Mouse (Mus musculus) stomach, embryonic 14.5 days (tissue): ENCODE measurements at regions not wholly inside any gene's neighbourhood (a gene's known extent, or its start where the extent isn't known, plus 50 kb on each side); places are given as distances from the start of the nearest gene placed in this dataset.

Source experiments
- ATAC-seq: fragments of 200-750 bp; cut with Nextera tagmentation; 2 replicates; pipeline ENCODE4 v1.8.0; 2017; ENCODE audit warnings: low read depth, moderate TSS enrichment; ENCODE audit not compliant: insufficient number of reproducible peaks, insufficient read depth, low FRiP score
- H3K27ac ChIP-seq: fragments of 300-500 bp; sonication (generic); 2 replicates; pipeline ENCODE4 v1.5.1; 2014; ENCODE audit warnings: mild to moderate bottlenecking, low read length, moderate library complexity, mixed read lengths
- H3K27me3 ChIP-seq: fragments of 300-500 bp; sonication (generic); 2 replicates; pipeline ENCODE4 v1.6.1; 2014; ENCODE audit warnings: low read length, control low read depth, mixed read lengths; ENCODE audit not compliant: control insufficient read depth, insufficient read depth
- H3K36me3 ChIP-seq: fragments of 300-500 bp; sonication (generic); 2 replicates; pipeline ENCODE4 v1.6.1; 2014; ENCODE audit warnings: mild to moderate bottlenecking, control low read depth, low read length, moderate library complexity, mixed read lengths; ENCODE audit not compliant: control insufficient read depth, insufficient read depth
- H3K4me1 ChIP-seq: fragments of 300-500 bp; sonication (generic); 2 replicates; pipeline ENCODE4 v1.6.1; 2014; ENCODE audit warnings: low read length, control low read depth, mixed read lengths; ENCODE audit not compliant: control insufficient read depth, insufficient read depth
- H3K4me2 ChIP-seq: fragments of 300-500 bp; sonication (generic); replicated peaks from 2 replicates; pipeline ENCODE4 v1.6.1; 2014; ENCODE audit warnings: low read depth, low read length, control low read depth
- H3K4me3 ChIP-seq: fragments of 300-500 bp; sonication (generic); 2 replicates; pipeline ENCODE4 v1.5.1; 2014; ENCODE audit warnings: low read depth, low read length, control low read depth
- H3K9ac ChIP-seq: fragments of 300-500 bp; sonication (generic); replicated peaks from 2 replicates; pipeline ENCODE4 v1.6.1; 2014; ENCODE audit warnings: low read depth, mild to moderate bottlenecking, control low read depth, low read length, moderate library complexity, mixed read lengths
- H3K9me3 ChIP-seq: fragments of 300-500 bp; sonication (generic); 2 replicates; pipeline ENCODE4 v1.6.1; 2016; ENCODE audit warnings: low read depth, low read length, control low read depth; ENCODE audit not compliant: control insufficient read depth
- WGBS: fragments of 180-500 bp; shearing (Covaris S2); extraction: QIAGEN DNeasy Blood & Tissue Kit; methylation state at CpG from one replicate; pipeline ENCODE4 v1.1.7; 2014; 5-methylcytosine and 5-hydroxymethylcytosine counted together

DNA sequence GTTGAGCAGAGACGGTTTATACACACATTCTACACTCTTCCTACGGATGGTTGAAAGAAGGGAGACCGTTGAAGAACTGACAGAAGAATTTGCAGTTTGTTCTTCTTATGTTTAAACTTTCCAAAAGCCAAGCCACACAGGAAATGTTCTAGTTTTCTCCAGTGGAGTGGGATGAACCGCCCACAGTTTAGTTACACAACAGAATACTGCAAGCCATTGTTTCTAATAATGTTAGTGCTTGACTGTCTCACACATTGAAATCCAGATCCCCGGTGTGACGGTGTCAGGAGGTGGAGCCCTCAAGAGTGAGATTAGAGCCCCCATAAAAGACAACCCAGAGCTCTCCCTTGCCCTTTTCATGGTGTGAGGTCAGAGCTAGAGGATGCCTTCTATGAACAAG is 146.8 kb downstream of the Vrk1 start:
- 74% methylated on average over 6 of the region's 6 CpGs for WGBS

DNA sequence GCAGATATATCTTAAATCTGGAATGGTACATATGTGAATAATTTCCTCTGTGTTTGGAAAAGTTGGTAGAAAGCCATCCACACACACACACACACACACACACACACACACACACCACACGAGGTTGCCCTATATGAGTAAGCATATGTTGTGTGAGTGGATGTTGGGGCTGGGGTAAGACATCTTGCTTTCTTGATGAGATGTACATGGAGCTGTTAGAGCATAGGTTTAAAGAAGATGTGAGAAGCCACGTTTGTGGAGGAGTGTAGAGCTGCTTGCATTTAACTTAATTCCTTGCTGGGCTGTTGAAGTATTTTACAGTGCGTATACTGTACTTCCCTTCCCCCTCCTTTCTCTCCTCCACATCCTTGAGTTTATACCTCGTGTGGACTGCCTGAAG is 147.8 kb downstream of the Vrk1 start:
- no peaks in the 10 kb centered on the region for H3K36me3 ChIP-seq
- no peak overlapping the region for H3K4me2 ChIP-seq
- H3K27me3 ChIP-seq = no peaks in the 10 kb centered on the region
- H3K9me3 ChIP-seq = no peaks in the 10 kb centered on the region
- H3K4me3 ChIP-seq = no peak overlapping the region
- ATAC-seq = no peak
- 45% methylated on average over 4 of the region's 4 CpGs for WGBS
- no peak overlapping the region for H3K9ac ChIP-seq
- no peaks in the 10 kb centered on the region for H3K4me1 ChIP-seq
- no peak overlapping the region for H3K27ac ChIP-seq

More for the DNA sequence above, 146.8 kb downstream of the Vrk1 start:
- Histone ChIP-seq H3K9me3 (no peaks in the 10 kb centered on the region), H3K27ac (no peak overlapping the region), H3K4me1 (no peaks in the 10 kb centered on the region), H3K36me3 (no peaks in the 10 kb centered on the region), H3K4me3 (no peak overlapping the region), H3K27me3 (no peaks in the 10 kb centered on the region), H3K9ac (no peak overlapping the region), H3K4me2 (no peak overlapping the region)
- ATAC-seq = no peak

DNA sequence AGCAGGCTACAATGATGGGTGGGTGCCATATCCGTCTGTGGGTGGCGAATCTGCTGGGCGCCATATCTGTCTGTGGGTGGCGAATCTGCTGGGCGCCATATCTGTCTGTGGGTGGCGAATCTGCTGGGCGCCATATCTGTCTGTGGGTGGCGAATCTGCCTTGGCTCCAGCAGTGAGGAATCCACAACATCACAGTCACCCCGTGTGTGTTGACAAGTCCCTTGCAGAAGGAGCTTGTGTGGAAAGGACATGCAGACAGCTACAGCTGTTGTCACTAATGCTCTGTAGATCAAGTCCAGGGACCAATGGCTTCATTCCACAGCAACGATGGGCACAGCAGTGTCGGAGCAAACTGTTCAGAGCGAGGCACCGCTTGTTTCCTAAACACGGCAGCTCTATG is 148.6 kb downstream of the Vrk1 start:
- no peak overlapping the region for H3K4me2 ChIP-seq
- no peak overlapping the region for H3K27ac ChIP-seq
- no peaks in the 10 kb centered on the region for H3K36me3 ChIP-seq
- no peaks in the 10 kb centered on the region for H3K9me3 ChIP-seq
- ATAC-seq = no peak
- H3K4me3 ChIP-seq = no peak overlapping the region
- no peaks in the 10 kb centered on the region for H3K27me3 ChIP-seq
- WGBS = 93% methylated on average over 14 of the region's 14 CpGs
- no peaks in the 10 kb centered on the region for H3K4me1 ChIP-seq
- no peak overlapping the region for H3K9ac ChIP-seq

DNA sequence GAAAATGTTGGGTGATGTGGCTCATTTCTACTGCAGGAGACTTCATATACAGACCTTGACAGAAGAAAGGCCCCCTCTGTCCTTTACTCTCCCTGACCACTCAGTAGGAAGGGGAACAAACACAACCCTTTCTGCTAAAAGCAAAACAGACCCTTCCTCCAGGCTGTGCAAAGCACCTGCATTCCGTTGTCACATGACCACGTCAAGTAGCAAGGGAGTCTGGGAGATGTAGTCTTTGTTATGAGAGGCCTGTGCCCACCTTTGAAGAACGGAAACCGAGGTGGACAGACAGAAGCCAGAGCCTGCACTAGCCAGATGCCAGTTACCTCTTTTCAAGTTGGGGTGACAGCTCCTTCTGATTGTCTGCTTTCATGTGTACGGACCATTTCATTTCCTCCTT is 161.3 kb downstream of the Vrk1 start:
- no peak overlapping the region for H3K27ac ChIP-seq
- WGBS = 56% methylated on average over 5 of the region's 5 CpGs
- H3K9me3 ChIP-seq = no peaks in the 10 kb centered on the region
- H3K36me3 ChIP-seq = no peaks in the 10 kb centered on the region
- H3K4me1 ChIP-seq = peaks cover 4% of the 10 kb centered on the region; the same call in 1 of the 2 replicates
- H3K4me3 ChIP-seq = no peak overlapping the region
- no peak for ATAC-seq
- H3K27me3 ChIP-seq = no peaks in the 10 kb centered on the region
- no peak overlapping the region for H3K4me2 ChIP-seq
- H3K9ac ChIP-seq = no peak overlapping the region

DNA sequence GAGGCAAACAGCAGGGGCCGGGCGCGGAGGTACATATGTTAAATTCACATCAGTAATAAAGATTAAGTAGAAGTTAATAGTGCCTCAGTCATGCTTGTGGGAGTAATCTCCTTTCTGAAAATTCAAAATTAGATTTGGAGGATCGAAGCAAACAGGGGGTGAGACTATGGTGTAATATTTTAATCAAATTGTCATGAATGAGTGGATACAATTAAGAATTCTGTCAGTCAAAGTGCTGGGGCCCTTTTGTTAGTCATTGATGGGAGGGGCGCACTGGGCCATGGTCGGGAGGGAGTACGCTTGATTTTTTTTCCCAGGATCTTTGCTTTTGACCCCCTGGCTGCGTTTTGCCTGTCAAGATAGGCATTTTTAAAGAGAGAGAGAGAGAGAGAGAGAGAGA is 163.2 kb downstream of the Vrk1 start:
- 34% methylated on average over 8 of the region's 8 CpGs for WGBS

DNA sequence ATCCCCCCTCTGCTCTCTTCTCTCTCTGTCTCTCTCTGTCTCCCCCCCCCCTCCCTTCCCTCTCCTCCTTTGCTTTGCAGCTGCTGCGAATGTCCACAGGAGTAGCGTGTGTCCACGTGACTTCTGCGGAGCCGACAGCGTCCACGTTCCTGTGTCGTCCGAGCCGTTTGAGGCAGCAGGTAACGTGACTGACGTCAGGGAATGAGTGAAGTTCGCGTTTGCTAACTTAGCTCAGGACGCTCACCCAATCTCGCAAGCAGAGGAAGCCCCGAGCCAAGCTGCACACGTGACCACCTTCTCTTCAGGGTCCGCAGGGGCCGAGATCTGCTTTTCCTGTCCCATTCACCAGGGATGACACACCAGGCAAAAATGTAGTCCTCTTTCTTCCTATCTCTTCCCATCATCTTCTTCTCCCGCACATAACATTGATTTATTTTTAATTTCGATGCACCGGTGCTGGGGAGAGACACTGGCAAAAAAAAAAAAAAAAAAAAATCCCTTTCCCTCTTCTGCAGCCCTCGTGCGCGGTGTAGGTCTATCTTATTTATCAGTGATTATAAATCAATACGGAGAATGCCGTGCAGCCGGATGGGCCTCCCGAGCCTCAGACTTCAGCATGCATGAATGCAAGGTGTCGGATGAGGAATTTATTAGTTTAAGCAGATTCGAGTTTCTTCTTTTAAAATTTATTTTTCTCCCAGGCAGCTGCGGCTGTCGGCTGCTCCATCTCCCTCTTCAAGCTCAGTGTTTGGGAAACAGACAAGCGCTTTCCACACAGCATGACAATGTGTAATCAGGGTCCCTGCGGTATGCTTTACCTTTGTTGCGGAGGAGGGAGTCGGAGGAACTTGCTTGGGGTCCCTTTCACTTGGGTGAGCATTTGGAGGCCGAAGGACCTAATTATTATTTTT is 164.3 kb downstream of the Vrk1 start:
- H3K27me3 ChIP-seq = no peaks in the 10 kb centered on the region
- H3K9me3 ChIP-seq = no peaks in the 10 kb centered on the region
- no peak overlapping the region for H3K9ac ChIP-seq
- no peak overlapping the region for H3K27ac ChIP-seq
- peak overlapping the region; percentile 30 for H3K4me3 ChIP-seq
- no peaks in the 10 kb centered on the region for H3K36me3 ChIP-seq
- 0 out of 2 replicates have a peak, but pooled peaks have one; percentile 30 for ATAC-seq
- peak overlapping the region; percentile 66 for H3K4me2 ChIP-seq
- WGBS = under 1% methylated on average over 39 of the region's 39 CpGs
- H3K4me1 ChIP-seq = peaks cover 4% of the 10 kb centered on the region; the same call in 1 of the 2 replicates

More for the DNA sequence above, 163.2 kb downstream of the Vrk1 start:
- Histone ChIP-seq H3K27me3 (no peaks in the 10 kb centered on the region), H3K9ac (no peak overlapping the region), H3K27ac (no peak overlapping the region), H3K4me1 (peaks cover 4% of the 10 kb centered on the region; the same call in 1 of the 2 replicates), H3K9me3 (no peaks in the 10 kb centered on the region), H3K36me3 (no peaks in the 10 kb centered on the region), H3K4me3 (no peak overlapping the region), H3K4me2 (no peak overlapping the region)
- no peak for ATAC-seq

DNA sequence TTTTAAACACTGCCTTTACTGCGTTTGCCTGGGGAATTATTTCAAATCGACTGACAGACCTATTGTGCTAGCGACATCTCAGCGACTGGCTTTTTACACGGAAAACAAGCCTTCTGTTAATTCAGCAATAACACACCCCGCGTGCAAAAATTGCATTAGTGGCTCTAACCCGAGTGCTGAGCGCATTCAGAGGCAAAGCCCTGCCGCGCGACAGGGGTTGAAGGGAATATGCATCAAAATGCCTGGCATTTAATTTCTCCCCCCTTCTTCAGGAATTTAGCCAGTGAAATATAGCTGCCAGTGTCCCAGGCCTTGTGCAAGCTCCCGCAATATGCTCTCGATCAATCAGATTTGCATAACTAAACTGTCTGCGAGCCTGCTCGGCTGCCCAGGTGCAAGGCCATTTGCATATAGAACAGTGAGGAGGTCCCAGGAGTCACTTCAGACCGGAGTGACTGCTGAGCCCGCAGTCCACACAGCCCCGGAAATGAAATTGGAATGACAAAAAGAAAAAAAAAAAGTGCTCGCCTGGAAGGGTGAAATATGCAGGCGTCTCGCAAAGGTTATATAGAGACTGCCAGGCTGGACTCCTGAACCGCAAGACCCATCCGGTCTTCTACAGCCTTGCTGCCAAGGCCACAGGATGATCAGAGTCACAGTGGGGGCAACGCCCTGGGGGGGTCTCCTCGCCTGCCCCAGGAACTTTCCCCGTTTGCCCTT is 165.1 kb downstream of the Vrk1 start:
- WGBS = 5% methylated on average over 27 of the region's 27 CpGs
- no peak overlapping the region for H3K9ac ChIP-seq
- no peaks in the 10 kb centered on the region for H3K9me3 ChIP-seq
- H3K4me3 ChIP-seq = peak overlapping the region; percentile 30
- H3K4me2 ChIP-seq = peak overlapping the region; percentile 66
- H3K4me1 ChIP-seq = peaks cover 4% of the 10 kb centered on the region; the same call in 1 of the 2 replicates
- H3K27me3 ChIP-seq = no peaks in the 10 kb centered on the region
- no peaks in the 10 kb centered on the region for H3K36me3 ChIP-seq
- ATAC-seq = no peak
- no peak overlapping the region for H3K27ac ChIP-seq

DNA sequence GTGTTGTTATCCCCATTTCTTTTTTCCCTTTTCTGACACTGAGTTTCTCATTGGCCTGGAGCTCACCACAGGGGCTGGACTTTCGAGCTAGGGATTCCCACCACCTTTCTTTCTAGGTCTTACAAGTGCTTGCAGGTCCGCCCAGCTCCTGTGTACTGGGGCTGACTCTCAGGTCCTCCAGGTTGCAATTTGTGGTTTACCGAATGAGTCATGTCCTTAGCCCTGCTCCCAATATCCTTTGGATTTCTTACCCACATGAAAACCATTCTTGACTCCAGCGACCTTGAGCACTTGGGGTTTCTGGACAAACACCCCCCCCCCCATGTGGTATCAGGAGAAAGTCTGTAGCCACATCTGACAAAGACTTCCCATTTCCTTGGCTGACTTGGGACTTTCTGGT is 167.3 kb downstream of the Vrk1 start:
- Histone ChIP-seq H3K27me3 (no peaks in the 10 kb centered on the region), H3K4me2 (no peak overlapping the region), H3K4me1 (peaks cover 4% of the 10 kb centered on the region; the same call in 1 of the 2 replicates), H3K36me3 (no peaks in the 10 kb centered on the region), H3K9me3 (no peaks in the 10 kb centered on the region), H3K4me3 (no peak overlapping the region), H3K27ac (no peak overlapping the region), H3K9ac (no peak overlapping the region)
- no peak for ATAC-seq
- 65% methylated on average over 4 of the region's 4 CpGs for WGBS
